Mouse (Mus musculus): ENCODE data around the gene Utp20. TPM values are rescaled to one million over a fixed set of nuclear protein-coding genes. Genes with fewer than 3 reads are reported as not detected.
"Not testable (repeated sequence)": the region's sequence is repeated elsewhere in the genome, so short reads cannot be mapped to it uniquely, and the experiment has no call there.

The Utp20 gene
- total RNA-seq, 2 experiments from 2014 or later: 14.5 to 17.4 TPM

DNA sequence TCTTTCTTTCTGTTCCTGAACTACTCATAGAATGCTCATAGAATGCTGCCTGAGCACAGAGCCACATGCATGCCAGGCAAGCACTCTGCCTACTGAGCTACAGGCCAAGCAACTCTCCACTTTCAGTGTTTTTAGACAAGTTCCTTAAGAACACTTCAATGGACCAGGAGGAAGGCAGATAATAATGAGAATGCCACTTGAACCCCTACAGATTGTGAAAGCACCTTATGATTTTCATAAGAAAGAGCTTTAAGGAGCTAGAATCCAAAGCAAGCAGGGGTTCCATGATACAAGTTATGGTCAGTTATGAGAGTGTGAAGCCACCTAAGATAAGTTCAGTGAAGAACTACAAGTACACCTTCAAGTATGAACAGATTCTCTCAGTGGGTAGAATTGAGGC is 32.9 kb downstream of the Utp20 start:
- intact Hi-C loops (cut with DNase I): no loop called here

DNA sequence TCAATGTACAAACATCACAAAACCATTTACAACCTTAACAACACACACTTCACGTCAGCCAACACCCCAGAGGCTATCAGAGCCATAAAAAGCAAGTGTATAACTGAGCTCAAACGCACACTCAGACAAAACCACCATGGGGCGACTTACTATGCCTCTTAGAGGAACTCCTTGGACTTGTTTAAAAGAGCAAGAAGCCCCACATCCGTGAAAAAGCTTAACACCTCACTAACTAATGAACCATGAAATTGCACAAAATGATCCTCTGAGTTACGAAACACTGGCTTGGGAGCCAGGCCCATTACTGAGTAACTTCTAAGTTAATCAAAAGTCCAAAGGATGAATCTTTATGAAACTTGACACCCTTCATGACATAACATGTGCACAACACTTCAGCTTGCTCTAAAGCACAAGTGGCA is 42.1 kb downstream of the Utp20 start:
- intact Hi-C loops (cut with DNase I): no loop called here
- DNase-seq: no peak

More for the DNA sequence above, 32.9 kb downstream of the Utp20 start:
- DNase-seq: no peak

DNA sequence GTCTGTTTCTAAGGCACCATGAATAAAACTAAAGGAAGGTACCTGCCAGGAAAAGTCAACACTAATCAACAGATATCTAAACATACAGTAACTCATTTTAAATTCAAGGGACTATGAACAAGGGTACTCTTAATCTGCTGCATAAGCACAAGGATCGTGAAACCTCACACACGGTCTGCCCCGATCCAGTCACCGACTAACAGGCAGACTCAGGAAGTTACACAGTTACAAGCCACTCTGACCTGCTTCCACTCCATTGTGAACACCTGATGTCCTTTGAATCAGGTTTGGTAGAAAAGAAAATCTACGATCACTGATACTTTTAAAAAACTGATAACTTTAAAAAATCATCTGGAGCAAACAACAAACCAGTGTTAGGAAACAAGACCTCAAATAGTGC is 42.7 kb downstream of the Utp20 start:
- intact Hi-C loops (cut with DNase I): no loop called here
- DNase-seq: no peak

DNA sequence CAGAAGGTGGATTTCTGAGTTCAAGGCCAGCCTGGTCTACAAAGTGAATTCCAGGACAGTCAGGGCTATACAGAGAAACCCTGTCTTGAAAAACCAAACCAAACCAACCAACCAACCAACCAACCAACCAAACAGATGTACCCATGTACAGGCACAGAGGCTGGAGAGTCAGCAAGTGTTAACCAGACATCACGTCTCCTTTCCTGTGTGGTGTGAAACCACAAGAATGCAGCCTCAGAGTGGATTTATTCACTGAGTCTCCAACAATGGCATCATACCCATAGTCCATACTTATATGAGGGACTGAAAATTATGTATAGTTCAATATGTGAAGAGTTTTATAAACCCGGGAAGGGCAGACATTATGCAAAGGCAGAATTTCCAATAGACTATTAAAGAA is 43.5 kb downstream of the Utp20 start:
- intact Hi-C loops (cut with DNase I); DNase-seq: not testable (repeated sequence)

DNA sequence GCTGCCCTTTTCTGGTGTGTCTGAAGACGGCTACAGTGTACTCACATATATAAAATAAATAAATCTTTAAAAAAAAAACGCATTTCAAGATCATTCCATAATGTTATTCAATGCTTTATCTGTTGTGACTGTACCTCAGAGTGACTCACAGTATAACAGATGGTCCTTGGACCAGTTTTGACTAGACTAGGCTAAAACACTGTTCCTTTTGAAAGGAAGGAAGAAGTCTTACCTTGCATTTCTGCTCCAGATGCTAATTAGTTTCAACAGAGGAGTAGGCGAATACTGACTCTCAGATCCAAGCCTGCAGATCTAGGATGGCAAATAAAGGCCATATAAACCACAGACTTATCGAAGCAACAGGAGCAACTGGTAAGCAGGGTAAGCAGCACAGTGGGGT is 45.9 kb downstream of the Utp20 start:
- intact Hi-C loops (cut with DNase I): no loop called here
- no peak for DNase-seq

DNA sequence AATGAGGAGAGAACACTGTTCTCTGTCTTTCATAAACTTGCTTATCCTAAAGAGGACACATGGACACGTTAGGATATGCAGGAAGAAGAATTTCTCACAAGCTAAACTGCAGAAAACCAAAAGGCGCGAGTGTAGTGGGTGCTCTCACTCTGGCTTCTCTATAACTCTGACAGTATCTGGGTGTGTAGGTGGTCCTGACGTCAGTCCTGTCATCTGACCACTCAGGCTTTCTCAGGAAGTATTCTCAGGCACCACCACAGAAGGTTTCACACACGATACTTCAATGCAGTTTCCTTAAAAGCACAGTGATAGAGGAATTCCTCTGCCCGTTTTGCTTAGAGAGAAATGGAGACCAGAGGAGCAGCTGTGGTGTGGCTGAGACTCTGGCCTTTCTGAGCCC is 50.4 kb downstream of the Utp20 start:
- intact Hi-C loops (cut with DNase I): no loop called here
- no peak for DNase-seq

DNA sequence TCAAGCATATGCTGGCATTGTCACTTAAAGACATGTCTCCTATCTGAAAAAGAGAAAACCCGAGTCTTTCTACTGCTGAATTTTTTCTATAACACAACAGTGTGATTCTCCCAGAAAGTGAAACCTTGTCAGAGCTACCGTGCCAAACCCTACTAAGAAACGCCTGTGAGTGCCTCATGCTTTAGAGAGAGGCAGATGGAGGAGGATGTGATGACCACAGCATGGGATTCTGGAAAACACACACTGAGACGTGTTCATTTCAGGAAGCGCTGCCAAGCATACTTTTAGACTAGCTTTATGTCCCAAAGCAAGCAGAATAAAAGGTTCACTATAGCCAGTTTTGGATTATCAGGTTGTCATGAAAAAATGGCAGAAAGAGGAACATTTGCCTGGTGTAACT is 53.6 kb downstream of the Utp20 start:
- DNase-seq; intact Hi-C loops (cut with DNase I): not testable (repeated sequence)

DNA sequence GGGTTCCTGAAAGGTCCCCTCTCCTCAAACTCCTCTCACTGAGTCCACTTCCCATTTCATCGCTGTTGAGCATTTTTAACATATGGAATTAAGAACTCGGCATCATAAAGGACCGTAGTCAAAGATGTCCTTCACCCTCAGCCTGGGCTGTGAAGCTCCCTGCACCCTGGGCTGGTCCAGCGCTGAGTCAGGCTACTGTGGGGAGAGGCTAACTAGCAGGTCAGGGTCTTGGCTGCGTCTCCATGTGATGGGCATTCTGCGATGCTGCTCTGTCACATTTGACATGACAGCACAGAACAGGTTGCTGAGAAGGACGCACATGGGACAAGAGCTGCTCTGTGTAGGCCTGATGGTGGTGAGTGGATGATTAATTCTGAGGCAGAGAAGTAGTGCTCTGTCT is 56.9 kb downstream of the Utp20 start:
- intact Hi-C loops (cut with DNase I): no loop called here
- DNase-seq: no peak

DNA sequence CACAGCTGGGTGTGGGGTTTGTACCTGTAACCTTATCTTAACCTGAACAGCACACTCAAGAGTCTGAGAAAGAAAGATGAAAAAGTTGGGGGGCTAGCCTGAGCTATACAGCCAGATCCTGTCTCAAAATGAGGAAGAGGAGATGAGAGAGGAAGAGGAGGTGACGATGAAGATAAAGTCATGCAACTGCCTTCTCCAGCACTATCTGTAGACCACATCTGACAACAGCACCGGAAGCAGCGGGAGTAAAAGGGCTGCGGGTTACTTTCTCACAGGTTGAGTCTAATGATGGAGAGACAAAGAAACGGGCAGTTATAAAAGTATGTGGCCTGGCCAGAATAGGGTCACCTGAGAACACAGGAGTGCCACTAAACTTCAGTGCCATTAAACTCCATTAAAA is 57.6 kb downstream of the Utp20 start:
- DNase-seq: no peak
- intact Hi-C loops (cut with DNase I): no loop called here

DNA sequence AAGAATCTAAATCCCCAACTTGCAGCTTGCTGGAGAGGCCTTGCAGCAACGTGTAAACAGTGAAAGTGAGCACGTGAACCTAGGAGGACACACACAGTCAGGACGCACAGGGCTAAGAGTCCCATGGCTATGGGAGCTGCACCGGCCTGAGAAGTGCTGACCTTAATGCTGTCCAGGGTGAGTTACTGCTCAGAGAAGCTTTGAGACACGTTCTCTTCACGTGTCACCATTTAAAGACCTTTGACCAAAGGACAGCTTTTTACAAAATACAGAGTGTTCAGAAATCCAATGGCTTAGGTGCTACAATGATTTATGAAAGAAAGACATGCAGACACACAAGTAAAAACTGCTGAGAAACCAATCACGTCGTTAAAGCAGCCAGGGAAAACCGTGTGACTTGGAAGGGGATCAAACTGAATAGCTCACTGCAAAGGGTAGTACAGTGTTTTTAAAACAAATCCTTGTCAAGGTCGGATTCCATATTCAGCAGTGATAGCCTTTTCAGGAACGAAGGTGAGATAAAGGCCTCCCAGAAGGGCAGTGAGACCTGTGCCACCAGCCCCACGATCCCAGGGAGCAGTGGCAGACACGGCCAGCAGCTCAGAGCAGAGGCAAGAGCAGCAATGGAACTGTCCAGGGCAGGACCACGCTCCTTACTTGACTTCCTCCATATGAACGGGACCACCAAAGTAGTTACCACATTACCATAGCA is 61.0 kb downstream of the Utp20 start:
- intact Hi-C loops (cut with DNase I): no loop called here
- DNase-seq: peak; percentile 12 to 13

DNA sequence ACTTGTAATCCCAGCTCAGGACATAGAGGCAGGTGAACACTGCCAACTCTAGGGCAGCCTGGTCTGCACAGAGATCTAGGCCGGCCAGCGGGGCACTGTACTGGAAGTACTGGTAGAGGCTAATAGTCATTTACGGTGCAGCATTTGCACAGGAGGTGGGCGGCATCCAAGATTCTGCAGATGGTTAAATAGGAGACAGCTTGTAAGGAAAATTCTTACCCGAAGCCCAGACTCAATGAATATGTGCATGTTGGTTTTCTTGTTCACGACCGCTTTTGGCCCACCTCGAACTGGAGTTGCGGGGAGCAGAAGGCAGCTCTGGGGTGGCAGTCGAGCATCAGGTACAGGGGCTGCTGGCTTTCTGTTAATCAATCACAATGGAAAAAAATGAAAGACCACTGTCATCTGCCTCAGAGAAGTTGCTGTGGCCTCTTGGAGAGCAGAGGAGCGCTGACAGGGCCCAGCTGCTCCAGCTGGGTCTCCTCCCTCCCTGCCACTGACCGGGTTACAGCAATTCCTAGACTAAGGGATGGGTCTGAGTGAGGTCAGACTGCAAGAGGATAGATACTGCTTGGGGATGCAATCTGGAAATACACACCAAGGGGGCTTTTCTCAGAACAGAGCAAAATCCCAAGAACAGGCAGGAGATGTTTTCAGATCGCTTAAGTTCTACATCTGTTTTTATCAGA is 64.9 kb downstream of the Utp20 start:
- DNase-seq: peak; percentile 23 to 25
- intact Hi-C loops (cut with DNase I): no loop called here

DNA sequence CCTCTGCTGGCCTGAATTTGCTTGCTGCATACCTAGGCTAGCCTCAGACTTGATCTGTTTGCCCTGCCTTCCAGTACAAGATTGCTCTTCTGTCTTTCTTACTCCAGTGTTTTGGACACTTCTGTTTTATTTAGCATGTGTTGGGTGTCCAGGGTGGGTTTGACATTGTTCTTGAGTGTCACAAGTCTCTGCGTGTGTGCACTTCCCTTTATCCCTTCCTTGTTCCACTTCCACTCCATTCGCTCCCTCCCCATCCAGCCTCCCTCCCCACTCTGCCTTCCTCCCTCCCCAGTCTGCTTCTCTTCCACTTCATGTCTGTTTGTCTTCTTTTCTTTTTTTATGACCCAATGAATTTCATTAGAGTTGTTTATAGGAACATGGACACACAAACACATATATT is 85.2 kb downstream of the Utp20 start:
- intact Hi-C loops (cut with DNase I): no loop called here
- DNase-seq: no peak

DNA sequence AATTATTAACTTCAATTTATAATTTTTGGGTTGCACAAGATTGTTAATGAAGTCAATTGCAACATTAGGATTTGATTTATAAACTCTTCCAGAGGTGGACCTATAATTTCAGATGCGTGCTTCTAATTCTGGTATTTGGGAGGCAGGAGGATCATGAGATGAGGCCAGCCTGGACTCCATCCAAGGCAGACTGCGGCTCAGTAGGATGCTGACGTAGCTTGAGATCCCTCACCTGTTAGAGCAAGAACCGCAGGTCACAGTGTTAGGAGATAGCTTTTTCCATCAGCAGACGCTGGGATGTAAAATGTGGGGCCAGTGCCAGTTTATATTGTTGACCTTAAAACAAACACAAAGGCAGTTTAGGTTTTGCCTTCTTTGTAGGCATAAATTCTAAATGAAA is 85.8 kb downstream of the Utp20 start:
- intact Hi-C loops (cut with DNase I): no loop called here
- no peak for DNase-seq

DNA sequence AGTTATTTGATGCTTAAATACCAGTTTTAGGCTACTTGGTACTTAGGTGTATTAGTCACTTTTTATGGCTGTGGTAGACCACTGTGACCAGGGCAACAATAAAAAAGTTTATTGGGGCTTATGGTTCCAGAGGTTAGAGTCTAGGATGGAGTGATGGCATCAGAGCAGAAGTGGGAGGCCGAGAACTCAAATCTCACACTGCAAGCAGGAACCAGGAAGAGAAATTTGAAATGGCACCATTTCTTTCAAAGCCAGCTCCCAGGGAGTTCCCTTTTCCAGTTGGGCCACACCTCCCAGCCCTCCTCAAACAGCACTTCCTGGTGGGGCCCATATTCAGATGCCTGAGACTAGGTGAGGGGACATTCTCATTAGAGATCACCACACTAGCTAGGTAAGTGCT is 86.8 kb downstream of the Utp20 start:
- intact Hi-C loops (cut with DNase I): no loop called here
- no peak for DNase-seq

DNA sequence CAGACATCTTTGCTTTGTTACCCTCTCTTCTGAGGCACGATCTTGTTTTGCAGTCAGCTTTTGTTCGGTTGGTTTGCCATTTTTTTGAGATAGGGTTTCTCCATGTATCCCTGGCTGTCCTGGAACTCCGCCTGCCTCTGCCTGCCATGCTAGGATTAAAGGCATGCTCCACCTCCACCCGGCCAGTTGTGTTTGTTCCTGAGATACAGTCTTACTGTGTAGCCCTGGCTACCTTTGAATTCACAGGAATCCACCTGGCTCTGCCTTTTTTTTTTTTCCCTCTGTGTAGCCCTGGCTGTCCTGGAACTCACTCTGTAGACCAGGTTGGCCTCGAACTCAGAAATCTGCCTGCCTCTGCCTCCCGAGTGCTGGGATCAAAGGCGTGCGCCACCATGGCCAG is 87.5 kb downstream of the Utp20 start:
- DNase-seq; intact Hi-C loops (cut with DNase I): not testable (repeated sequence)

DNA sequence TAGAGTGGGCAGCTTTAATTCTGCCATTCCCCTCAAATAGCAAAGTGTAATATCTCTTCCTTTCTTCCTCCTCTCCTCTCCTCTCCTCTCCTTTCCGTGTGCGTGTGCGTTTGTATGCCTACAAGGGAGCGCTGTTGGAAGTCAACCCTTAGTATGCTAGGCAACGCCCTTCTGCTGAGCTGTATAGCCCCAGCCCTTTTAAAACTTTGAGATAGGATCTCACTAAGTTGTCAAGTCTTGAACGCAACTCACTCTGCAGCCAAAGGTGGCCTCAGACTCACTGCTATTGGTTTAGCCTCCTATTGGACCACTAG is 94.3 kb downstream of the Utp20 start:
- intact Hi-C loops (cut with DNase I): loop anchor here (5.0 kb wide), 2 partner anchors 95 to 230 kb away; partner anchors contain the start of genes Chpt1 and Utp20
- DNase-seq: no peak

DNA sequence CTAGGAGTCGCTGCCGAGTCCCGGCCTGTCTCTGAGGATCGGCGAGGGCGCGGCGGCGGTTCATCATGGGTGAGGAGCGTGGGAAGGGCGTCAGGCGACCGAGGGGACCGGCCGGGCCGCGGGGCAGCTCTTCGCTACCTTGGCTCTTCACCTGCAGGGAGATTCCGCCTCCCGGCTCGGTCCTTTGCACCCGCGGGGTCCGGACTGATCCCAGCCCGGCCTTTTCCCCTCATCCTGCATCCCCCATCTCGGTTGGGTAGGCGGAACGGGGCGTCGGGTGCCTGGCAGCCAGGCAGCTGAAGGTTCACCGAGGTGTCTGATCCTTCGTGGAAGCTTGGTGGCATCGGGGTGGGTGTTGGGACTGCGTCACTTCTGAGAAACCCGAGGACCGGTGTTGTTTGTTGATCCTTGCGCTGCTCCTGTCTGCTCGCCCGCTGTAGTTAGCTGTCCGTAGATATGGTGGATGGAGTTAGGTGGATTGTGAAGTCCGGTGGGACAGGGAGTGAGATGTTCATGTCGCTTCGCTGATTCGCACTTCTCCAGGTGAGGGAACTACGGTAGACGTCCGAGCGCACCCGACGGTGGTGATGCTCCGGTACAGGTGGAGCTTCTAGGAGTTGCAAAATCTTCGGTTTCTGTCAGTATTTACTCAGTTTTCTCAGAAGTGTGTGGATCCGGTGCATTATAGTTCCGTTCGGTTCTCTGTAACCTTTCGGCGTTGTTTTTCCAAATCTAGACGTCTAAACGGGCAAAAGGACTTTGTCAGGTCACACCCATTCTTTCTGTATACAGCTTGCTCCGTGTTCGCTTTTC is 94.9 kb downstream of the Utp20 start:
- intact Hi-C loops (cut with DNase I): loop anchor here (2.0 to 5.0 kb wide), 3 partner anchors 96 to 353 kb away; partner anchors contain the start of genes Chpt1, Dram1, Gnptab and Utp20
- no peak for DNase-seq

DNA sequence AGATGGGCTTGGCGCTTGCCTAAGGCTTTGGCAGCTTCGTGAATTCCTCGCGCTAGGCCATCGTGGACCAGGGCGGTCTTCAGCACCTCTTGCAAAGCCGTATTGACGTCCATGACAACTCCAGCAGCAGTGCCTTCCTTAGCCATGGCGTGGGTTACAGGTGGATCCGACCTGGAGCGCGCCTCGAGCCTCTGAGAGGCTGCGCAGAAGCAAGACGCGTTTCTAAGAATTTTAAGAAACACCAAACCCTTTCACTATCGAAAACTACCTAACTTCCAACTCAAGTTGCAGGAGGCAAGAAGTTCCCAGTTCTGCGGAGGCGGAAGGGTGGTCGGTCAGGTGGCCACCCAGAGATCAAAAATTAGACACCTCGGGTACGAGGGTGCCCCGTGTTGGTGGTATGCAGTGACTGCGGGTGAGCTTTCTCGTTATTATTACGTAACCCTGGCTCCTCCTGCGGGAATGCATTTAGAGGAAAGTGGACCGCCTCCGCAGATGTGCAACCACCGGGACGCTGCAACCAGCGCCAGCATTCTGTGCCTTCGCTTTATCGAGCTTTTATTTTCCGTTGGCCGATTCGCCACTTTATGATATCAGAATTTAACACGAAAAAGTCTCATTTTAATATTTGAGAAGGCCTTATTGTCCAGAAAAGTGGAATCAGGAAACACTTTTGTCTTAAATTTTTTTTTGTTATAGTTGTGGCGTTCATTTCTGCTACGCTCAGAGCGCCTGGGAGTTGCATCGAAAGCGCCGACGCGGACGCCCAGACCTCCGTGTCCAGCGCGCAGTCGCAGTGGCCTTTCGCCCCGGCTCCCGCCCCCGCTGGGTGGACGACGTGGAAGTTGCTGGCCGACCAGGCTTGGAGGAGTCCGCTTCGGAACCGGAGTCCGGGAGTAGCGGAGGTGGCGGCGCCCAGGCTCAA is 95.8 kb downstream of the Utp20 start, which contains the start of gene Arl1:
TSS of gene Arl1 (plus strand) at position 288 of the 925 bp plus-strand sequence.
- intact Hi-C loops (cut with DNase I): loop anchor here (2.0 to 5.0 kb wide), 3 partner anchors 96 to 352 kb away; partner anchors contain the start of genes Chpt1, Dram1, Gnptab and Utp20
- peak; percentile 95 to 96 for DNase-seq

DNA sequence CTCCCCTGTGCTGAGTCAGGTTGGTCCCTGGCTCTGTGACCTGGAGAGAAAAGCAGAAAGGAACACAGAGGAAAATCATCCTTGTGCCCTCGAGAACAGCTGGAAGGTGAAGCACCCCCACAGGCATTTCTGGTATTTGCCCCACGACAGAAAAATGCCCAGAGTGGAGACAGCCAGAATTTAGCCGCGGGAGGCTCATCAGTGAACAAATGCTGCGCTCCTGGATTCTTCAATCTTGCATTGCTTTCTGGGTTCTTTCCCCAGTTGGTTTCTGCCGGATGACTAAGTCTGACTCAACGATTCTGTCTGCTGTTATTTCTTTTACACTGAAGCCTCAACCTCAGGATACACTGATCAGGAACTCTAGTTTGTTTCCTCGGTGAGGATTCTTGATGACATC is 98.4 kb downstream of the Utp20 start:
- intact Hi-C loops (cut with DNase I): loop anchor here (10.0 kb wide), 1 partner anchor 273 kb away; the partner anchor contains the start of gene Sycp3
- DNase-seq: no peak

DNA sequence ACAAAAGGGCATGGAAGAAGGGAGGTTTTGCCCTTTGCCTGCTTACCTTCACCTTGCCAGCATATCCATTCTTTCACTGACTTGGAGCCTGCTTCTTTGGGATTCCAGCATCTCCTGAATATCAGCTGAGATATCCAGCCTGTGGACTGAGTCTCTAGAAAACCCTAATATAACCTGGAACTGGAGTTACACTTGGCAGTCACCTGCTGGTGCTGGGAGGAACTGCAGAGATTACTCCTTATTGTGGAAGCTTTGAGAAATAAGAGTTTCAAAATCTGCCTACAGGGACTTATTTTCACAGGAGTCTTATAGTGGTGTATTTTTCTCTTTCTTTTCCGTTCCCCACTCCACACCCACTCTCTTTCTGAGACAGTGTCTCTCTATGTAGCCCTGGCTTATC is 99.5 kb downstream of the Utp20 start:
- intact Hi-C loops (cut with DNase I): loop anchor here (10.0 kb wide), 1 partner anchor 272 kb away; the partner anchor contains the start of gene Sycp3
- peak; percentile 37 to 52 for DNase-seq

Measured in heart, postnatal 10 days (tissue).